Mouse (Mus musculus) erythroblast, embryonic 14.5 days (primary cell): ENCODE results near the gene Mapk8ip3.

ENCODE experiments used
- GATA1 ChIP-seq: IDR thresholded peaks from 2 replicates; pipeline ENCODE4 v1.6.1; 2012; ENCODE audit warnings: low read length, inconsistent platforms, mixed read lengths
- TAL1 ChIP-seq: IDR thresholded peaks from 3 replicates; pipeline ENCODE4 v1.6.1; 2012; ENCODE audit warnings: low read length, inconsistent platforms, mixed read lengths

- TF ChIP-seq TAL1 (no peak), GATA1 (no peak)
These were observed 46.4 kb downstream of the Mapk8ip3 start for GRCm38 (mm10) chr17:24890151-24891092.
